Mouse (Mus musculus) erythroblast, adult 5-6 weeks (primary cell): ENCODE data around the gene Tmem163. TPM values are rescaled to one million over a fixed set of nuclear protein-coding genes. Genes with fewer than 3 reads are reported as not detected.

Experiments
- ATAC-seq: replicated peaks from 2 replicates; pipeline ENCODE4 v1.8.0; 2016; ENCODE audit warnings: moderate number of reproducible peaks, mild to moderate bottlenecking, moderate TSS enrichment, inconsistent platforms; ENCODE audit not compliant: poor library complexity, low FRiP score, severe bottlenecking
- total RNA-seq, 2 experiments: library from RNA; stranded (forward) in 1 of 2; stranded (reverse) in 1 of 2; fragments of 150-400 nt in 1 of 2; fragments of 200-764, 138-1000 nt in 1 of 2; gene quantifications; 2 replicates each; pipeline versions ENCODE4 v1.2.3 to v1.2.4; 2015 to 2017; ENCODE audit warnings: low replicate concordance in 2 of 2

Tmem163 gene
- total RNA-seq, 2 experiments from 2014 or later: not detected

GRCm38 (mm10) chr1:127511362-127511761, 168.0 kb downstream of the Tmem163 start:
- no peak for ATAC-seq

GRCm38 (mm10) chr1:127508921-127509320, 170.4 kb downstream of the Tmem163 start:
- ATAC-seq: no peak

GRCm38 (mm10) chr1:127508067-127508739, 171.1 kb downstream of the Tmem163 start:
- no peak for ATAC-seq

DNA sequence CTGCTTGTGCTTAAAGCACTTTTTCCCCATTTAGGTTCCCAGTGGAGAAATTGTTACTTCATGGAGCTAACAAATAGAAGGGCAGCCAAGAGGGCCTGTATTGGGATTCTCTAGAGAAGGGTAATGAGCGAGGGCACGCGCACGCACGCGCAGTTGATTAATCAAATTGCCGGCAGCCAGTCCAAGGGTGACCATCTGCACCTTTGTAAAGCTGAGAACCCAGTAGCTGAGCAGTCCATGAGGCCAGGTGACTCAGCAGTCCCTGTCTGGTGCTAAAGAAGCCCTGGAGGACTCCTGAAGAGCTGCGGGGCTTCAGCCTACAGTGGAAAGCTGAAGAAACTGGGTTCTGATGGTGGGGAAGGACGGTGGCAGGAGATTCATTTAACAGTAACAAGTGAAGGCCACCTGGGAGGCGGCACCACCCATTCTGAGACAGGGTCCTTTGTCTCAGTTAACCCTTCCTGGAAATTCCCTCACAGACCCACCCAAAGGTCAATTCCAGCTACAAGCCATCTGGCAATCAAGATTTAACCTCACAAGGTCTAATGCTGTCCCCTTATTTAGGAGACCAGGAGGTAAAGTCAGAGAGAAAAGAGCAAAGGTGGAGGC, 172.2 kb downstream of the Tmem163 start:
- ATAC-seq: no peak

GRCm38 (mm10) chr1:127500701-127501100, 178.6 kb downstream of the Tmem163 start:
- no peak for ATAC-seq

DNA sequence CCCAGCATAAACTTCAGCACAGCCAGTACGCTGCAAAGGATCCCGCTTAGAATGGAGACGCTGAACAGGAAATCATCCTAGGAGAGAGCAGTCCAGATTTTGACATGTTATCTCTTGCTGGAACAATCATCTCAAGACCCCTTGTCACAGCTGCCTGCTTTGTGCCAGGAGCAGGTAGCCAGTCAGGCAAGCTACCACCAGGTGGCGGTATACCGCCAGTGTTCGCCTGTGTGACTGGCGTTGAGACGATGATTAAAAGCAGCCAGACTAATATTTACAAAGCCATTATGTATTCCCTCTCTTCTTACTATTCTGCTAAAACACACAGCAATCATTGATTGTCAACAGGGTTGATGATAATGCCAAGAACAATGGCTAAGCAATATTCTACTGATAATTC, 179.1 kb downstream of the Tmem163 start:
- ATAC-seq: peak; percentile 66; the same call in 1 of the 2 replicates

- no peak for ATAC-seq
Observed at GRCm38 (mm10) chr1:127498746-127499145, 180.6 kb downstream of the Tmem163 start.

- ATAC-seq: 0 out of 2 replicates have a peak, but pooled peaks have one; percentile 55
Observed at GRCm38 (mm10) chr1:127496737-127497543, 182.4 kb downstream of the Tmem163 start.

GRCm38 (mm10) chr1:127487161-127487560, 192.2 kb downstream of the Tmem163 start:
- no peak for ATAC-seq

- ATAC-seq: peak; percentile 71
Observed at GRCm38 (mm10) chr1:127484826-127485225, 194.5 kb downstream of the Tmem163 start.

- no peak for ATAC-seq
Observed at GRCm38 (mm10) chr1:127484188-127484587, 195.2 kb downstream of the Tmem163 start.

DNA sequence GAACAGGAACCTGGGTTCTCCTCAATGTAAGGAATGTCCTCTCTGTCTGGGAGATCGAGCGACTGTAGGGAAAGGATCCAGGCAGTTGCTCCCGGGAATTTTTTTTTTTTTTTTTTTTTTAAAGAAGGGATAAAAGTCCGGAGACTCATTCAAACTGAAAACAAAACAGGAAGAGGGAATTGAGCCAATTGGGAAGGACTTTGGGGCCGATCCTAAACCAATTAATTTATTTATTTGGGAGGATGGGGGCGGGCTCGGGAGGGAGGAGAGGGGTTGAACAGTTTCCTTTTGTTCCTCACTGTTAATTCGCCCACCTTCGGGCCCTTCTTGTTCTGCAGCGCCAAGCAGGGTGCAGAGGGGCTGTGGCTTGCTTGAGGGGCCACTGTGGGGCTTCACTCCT, 196.4 kb downstream of the Tmem163 start:
- ATAC-seq: no peak

GRCm38 (mm10) chr1:127475756-127476155, 203.6 kb downstream of the Tmem163 start:
- ATAC-seq: no peak

DNA sequence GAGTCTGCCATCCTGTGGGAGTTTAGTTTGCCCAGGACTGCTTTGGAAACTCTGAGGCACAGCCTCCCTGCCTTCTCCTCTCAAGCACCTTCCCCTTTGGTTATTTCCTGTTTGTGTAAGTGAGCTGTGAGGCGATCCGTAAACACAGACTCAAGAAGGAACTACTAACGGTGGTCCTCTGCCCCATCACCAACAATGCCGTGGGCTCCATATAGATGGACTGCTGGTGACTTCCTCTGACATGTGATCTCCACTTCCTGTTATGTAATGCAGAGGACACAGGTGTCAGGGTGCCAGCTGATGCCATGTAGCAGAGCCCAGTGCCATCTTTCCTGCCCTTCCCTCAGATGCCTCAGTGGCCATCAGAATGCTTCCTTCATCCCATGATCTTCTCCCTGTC, 209.2 kb downstream of the Tmem163 start:
- ATAC-seq: no peak

GRCm38 (mm10) chr1:127467238-127467637, 212.1 kb downstream of the Tmem163 start:
- ATAC-seq: no peak

GRCm38 (mm10) chr1:127465292-127465691, 214.1 kb downstream of the Tmem163 start:
- no peak for ATAC-seq

DNA sequence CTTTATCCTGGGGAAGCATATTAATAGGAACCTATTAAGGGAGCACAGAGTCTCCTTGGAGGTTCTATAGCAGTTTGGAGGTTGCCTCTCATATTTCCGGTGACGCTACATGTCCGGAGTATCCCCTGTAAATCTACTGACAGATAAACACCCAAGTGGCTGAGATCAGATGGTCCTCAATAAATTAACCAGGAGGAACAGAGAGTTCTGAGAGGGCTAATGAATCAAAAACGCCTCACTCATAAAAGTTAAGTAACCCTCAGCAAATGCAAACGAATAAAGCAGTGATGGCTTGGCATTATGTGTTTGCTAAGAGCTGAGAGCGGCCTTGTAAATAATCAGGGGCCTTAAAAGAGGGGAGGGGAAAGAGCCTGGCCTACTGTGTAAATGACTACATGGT, 215.3 kb downstream of the Tmem163 start:
- no peak for ATAC-seq

- no peak for ATAC-seq
Observed at GRCm38 (mm10) chr1:127461017-127461416, 218.3 kb downstream of the Tmem163 start.

DNA sequence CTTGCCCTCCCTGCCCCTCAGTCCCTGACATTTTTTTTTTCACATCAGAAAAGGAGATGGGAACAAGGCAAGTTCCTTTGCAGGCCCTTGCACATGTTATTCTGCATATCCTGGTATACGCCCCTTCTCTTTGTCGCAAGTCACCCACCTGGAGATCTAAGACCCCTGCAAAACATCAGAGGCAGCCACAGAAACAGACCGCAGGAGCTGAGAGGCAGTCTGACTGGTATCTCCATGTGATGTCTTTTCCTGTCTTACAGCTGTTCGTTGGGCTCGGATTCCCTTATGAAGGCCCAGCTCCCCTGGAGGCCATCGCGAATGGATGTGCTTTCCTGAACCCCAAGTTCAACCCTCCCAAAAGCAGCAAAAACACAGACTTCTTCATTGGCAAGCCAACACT, 219.8 kb downstream of the Tmem163 start:
- no peak for ATAC-seq

DNA sequence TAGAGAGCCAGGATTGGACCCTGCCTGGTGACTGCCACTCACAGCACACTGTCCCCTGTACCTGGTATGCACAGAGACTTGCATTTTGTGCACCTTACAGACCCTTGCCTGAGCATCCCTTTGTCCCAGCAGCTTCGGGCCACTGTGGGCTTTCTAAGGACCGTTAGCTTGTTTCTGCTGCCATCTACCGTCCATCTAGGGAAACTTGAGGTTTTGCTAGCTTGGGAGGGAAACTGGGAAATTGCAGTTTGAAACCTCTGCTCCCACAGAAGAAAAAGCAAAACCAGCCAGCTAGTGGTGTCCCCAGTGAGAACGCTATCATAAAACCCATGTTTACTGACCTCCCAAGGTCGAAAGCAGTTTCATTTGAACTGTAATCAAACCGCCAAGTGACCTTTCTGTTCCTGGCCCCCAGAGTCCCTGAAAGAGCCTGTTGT, 220.3 kb downstream of the Tmem163 start:
- ATAC-seq: no peak

- no peak for ATAC-seq
Observed at GRCm38 (mm10) chr1:127453397-127453796, 226.0 kb downstream of the Tmem163 start.
